Mouse (Mus musculus): ENCODE measurements around the gene Ren1. TPM values are rescaled to one million over a fixed set of nuclear protein-coding genes. Genes with fewer than 3 reads are reported as not detected.

Ren1 gene
- polyA plus RNA-seq (2016; fragmentation: Nextera tagmentation; extraction: Ambion mirVana), result 0.99 and 1.9 TPM in 2 replicates

DNA sequence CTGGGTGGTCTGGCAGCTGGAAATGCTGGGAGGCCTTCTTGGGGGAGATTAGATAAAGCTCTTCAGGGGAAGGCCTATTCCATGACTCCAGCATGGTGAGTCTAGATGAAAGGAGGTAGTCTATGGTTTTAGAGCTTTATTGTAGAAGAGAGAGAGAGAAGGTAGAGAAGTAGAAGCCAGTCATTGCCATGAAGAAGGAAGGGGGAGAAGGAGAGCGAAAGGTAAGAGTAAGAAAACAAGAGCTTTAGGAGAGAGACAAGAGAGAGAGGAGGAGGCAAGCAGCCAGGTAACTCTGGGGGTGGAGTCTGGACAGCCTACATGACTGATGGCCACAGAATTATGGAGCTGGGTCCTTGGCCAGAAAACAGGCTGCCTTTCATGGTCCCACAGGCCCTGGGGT is at the start of gene Ren1:
TSS of gene Ren1 (plus strand) at position 301 of the 400 bp plus-strand sequence.
- 100% methylated on average over 1 of the region's 1 CpGs for WGBS
- Histone ChIP-seq H3K27ac (no peak within 1 kb of the TSS), H3K4me2 (replicated peaks) (no peak within 1 kb of the TSS), H3K27me3 (peaks cover 5% of the 10 kb centered on the region), H3K36me3 (no peaks in the 10 kb centered on the region), H3K9ac (no peak within 1 kb of the TSS), H3K9me3 (replicated peaks) (no peaks in the 10 kb centered on the region), H3K4me3 (no peak within 1 kb of the TSS), H3K4me1 (peaks cover 14% of the 10 kb centered on the region; the same call in 1 of the 2 replicates)
- no peak for ATAC-seq (ENCODE audit: low FRiP score)

DNA sequence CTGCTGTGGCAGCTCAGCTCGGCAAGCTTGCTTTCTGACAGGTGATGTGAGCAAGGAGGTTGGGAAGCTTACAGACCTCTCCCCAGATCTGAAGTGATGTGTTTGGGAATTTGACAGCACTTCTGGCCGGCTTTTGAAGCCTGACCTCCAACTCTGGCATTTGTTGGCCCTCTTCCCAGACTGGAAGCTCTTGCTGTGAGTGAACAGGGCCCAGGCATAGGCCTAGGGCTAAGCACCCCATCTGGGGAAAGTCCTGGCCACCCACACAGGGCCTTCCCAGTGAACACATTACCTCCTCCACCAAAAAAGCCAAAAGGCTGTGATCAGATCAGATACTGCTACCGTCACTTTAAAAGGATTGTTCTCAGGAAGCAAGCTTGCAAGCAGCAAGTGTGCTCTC is 47.8 kb upstream of the Ren1 start:
- H3K9me3 ChIP-seq (replicated peaks), result no peaks in the 10 kb centered on the region
- ATAC-seq (ENCODE audit: low FRiP score), result no peak
- no peak overlapping the region for H3K4me3 ChIP-seq
- 45% methylated on average over 3 of the region's 3 CpGs for WGBS
- no peak overlapping the region for H3K27ac ChIP-seq
- H3K4me1 ChIP-seq, result peaks cover 14% of the 10 kb centered on the region
- peaks cover 3% of the 10 kb centered on the region; the same call in 1 of the 2 replicates for H3K27me3 ChIP-seq
- peaks cover 24% of the 10 kb centered on the region for H3K36me3 ChIP-seq
- no peak overlapping the region for H3K9ac ChIP-seq
- no peak overlapping the region for H3K4me2 ChIP-seq (replicated peaks)

DNA sequence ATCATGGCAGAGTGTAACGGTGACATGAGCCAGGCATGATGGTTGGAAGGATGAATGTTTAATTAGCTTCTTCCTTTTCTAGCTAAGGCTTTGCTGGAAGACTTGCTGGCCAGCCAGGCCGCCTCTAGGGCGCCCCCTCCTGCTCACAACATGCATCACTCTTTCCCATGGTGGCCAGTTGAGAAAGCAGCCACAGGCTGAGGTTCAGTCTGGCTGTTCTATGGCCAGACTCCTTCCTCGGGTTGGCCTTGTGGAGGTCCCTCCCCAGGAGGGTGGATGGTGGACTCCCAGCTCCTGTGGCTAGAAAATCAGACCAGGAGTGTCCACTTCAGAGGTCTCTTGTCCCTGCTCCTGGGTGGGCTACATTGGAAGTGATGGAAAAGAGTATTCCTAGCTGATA is 43.5 kb upstream of the Ren1 start:
- ATAC-seq (ENCODE audit: low FRiP score), result peak; percentile 27; the same call in 1 of the 2 replicates
- Histone ChIP-seq H3K27ac (no peak overlapping the region), H3K36me3 (0 out of 2 replicates have a peak, but pooled peaks cover 6% of the 10 kb centered on the region), H3K9ac (no peak overlapping the region), H3K4me2 (replicated peaks) (no peak overlapping the region), H3K9me3 (replicated peaks) (no peaks in the 10 kb centered on the region), H3K27me3 (no peaks in the 10 kb centered on the region), H3K4me3 (no peak overlapping the region), H3K4me1 (peaks cover 1% of the 10 kb centered on the region; the same call in 1 of the 2 replicates)
- WGBS, result 9% methylated on average over 4 of the region's 4 CpGs

DNA sequence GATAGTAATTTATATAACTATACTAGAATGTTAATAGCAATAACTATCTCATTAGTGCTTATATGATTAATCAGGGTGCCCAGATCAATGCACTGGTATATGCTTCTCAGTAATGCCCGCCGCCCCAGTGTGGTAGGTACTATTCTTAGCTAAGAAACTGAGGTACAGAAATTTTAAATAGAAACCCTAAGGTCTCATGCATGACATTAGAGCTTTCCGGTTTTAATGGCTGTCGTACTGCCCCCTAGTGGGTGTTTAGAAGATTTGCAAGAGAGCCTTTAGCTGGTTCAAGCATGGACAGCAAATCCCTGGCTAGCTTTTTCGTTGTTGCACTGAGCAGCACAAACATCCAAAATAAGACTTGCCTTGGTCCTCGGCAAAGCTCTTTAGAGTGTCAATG is 43.0 kb upstream of the Ren1 start:
- 16% methylated on average over 6 of the region's 6 CpGs for WGBS
- H3K9me3 ChIP-seq (replicated peaks), result no peaks in the 10 kb centered on the region
- no peak overlapping the region for H3K4me3 ChIP-seq
- no peak overlapping the region for H3K9ac ChIP-seq
- H3K27ac ChIP-seq, result no peak overlapping the region
- no peak overlapping the region for H3K4me2 ChIP-seq (replicated peaks)
- no peaks in the 10 kb centered on the region for H3K27me3 ChIP-seq
- H3K4me1 ChIP-seq, result peaks cover 6% of the 10 kb centered on the region
- 0 out of 2 replicates have a peak, but pooled peaks have one; percentile 2 for ATAC-seq (ENCODE audit: low FRiP score)
- 0 out of 2 replicates have a peak, but pooled peaks cover 4% of the 10 kb centered on the region for H3K36me3 ChIP-seq

DNA sequence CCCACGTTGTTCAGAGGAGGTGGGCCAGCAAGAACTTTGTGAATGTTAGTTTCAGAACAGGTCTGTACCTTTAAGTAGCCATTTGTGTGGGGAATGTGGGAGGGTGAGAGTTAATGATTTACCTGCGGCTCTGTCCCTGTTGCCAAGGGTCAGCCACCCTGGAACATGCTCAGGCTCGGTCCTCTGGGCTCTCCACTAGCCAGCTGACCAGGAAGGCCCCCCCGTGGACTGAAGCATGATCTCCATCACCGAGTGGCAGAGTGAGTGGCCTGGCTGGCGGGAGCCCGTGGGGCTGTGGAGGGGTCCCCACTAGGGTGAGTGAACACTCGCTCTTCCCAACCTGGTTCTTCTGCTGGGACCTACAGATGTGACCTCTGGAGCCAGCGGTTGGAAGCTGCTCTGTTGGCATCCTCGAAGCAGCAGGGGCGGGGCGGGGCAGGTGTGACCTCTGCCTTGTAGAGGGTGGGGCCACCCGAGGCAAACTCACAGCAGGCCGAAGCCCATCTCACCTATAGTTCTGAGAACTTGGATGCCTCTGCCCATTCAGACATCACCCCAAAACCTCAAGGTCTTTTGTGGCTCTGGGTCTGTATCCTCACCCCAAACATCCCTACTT is 40.5 kb upstream of the Ren1 start, which contains the start of gene Golt1a:
TSS of gene Golt1a (plus strand) at position 149 of the 616 bp plus-strand sequence.
- H3K27ac ChIP-seq, result no peak within 1 kb of the TSS

DNA sequence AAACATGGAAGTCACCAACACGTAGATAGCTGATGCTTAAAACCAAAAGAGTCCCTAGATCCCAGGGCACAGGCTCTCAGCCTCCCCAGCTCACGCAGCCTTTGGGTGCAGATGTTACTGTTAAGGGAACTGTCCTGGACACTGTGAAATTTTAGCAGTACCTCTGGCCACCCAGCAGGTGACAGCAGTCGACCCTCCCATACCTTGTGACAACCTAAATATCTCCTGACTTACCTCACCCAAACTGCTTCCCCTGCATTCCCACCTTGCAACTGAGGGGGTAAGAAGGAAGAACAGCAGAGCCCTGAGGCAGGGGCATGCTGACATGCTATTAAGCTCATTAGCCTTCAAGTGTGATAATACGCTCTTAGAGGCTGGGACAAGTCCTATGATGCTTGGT is 39.1 kb upstream of the Ren1 start:
- H3K9me3 ChIP-seq (replicated peaks), result no peaks in the 10 kb centered on the region
- H3K36me3 ChIP-seq, result no peaks in the 10 kb centered on the region
- 52% methylated on average over 4 of the region's 4 CpGs for WGBS
- peaks cover 12% of the 10 kb centered on the region for H3K4me1 ChIP-seq
- no peak for ATAC-seq (ENCODE audit: low FRiP score)
- 0 out of 2 replicates have a peak overlapping the region, but pooled peaks have one; percentile 46 for H3K27ac ChIP-seq
- H3K27me3 ChIP-seq, result no peaks in the 10 kb centered on the region
- H3K4me3 ChIP-seq, result no peak overlapping the region
- H3K9ac ChIP-seq, result no peak overlapping the region
- no peak overlapping the region for H3K4me2 ChIP-seq (replicated peaks)

More for the DNA sequence above, 40.5 kb upstream of the Ren1 start, which contains the start of gene Golt1a:
- Histone ChIP-seq H3K4me2 (replicated peaks) (no peak within 1 kb of the TSS), H3K9ac (no peak within 1 kb of the TSS), H3K4me3 (no peak within 1 kb of the TSS), H3K4me1 (peaks cover 12% of the 10 kb centered on the region), H3K36me3 (no peaks in the 10 kb centered on the region), H3K27me3 (no peaks in the 10 kb centered on the region), H3K9me3 (replicated peaks) (no peaks in the 10 kb centered on the region)
- WGBS, result 56% methylated on average over 14 of the region's 14 CpGs
- ATAC-seq (ENCODE audit: low FRiP score), result no peak

DNA sequence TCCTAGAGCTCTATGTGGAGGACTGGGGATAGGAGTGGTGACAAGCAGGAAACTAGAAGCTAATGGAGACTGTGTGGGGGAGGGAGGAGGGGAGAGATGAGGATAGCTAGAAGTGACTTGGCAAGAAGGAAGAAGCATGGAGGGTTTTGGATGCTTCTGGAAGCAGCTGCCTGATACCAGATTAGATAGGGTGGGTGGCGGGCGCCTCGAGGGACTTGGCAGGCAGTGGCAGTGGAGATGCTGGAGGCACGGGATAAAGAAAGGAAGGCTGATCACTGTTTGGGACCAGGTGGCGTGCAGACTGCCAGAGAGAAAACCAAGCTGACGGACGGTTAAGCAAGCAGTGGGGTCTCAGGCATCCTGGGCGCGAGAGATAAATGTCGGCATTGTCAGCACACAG is 38.4 kb upstream of the Ren1 start:
- 28% methylated on average over 10 of the region's 10 CpGs for WGBS
- Histone ChIP-seq H3K4me1 (peaks cover 12% of the 10 kb centered on the region), H3K36me3 (no peaks in the 10 kb centered on the region), H3K27ac (peak overlapping the region; percentile 46; the same call in 1 of the 2 replicates), H3K9ac (no peak overlapping the region), H3K4me2 (replicated peaks) (peak overlapping the region; percentile 14), H3K9me3 (replicated peaks) (no peaks in the 10 kb centered on the region), H3K27me3 (no peaks in the 10 kb centered on the region), H3K4me3 (no peak overlapping the region)
- ATAC-seq (ENCODE audit: low FRiP score), result peak; percentile 43

DNA sequence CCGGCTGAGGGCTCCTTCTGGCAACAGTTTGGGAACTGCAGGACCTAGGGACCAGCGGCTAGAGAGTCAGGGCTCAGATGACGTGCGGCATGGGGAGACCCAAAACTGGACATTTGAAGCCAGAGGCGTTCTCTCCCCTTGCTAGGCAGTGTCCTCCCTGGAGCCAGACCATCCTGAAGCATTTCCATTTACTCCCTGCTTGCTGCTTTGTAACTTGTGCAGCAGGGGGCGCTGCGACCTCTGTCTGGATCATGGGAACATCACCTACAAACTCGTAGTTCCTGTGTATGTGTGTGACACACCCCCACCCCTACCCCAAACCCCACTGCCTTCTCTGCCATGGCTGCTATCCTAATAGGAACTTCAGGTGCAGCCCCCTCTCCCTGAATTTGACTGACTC is 35.9 kb upstream of the Ren1 start:
- H3K9ac ChIP-seq, result no peak overlapping the region
- H3K4me1 ChIP-seq, result peaks cover 12% of the 10 kb centered on the region
- no peak overlapping the region for H3K4me2 ChIP-seq (replicated peaks)
- no peak for ATAC-seq (ENCODE audit: low FRiP score)
- H3K27ac ChIP-seq, result no peak overlapping the region
- WGBS, result 25% methylated on average over 8 of the region's 8 CpGs
- H3K36me3 ChIP-seq, result no peaks in the 10 kb centered on the region
- H3K27me3 ChIP-seq, result no peaks in the 10 kb centered on the region
- H3K9me3 ChIP-seq (replicated peaks), result no peaks in the 10 kb centered on the region
- no peak overlapping the region for H3K4me3 ChIP-seq

DNA sequence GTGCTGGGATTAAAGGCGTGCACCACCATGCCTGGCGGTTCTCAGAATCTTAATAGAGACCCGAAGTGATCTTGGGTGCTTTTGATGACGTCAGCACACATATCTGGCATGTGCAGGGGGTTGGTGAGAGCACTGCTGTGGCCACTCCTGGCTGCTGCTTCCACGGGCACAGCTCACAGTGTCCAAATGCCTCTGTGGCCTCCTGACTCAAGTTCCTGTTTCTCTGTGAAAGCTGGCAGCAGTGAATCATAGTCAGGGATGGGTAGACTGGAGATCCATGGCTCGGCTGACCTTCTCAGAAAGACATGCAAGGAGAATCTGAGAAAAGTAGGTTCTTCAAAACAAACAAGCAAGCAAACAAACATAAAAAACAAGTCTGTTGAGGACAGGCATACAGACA is 34.5 kb upstream of the Ren1 start:
- no peaks in the 10 kb centered on the region for H3K27me3 ChIP-seq
- peaks cover 12% of the 10 kb centered on the region for H3K4me1 ChIP-seq
- no peak overlapping the region for H3K9ac ChIP-seq
- H3K4me3 ChIP-seq, result no peak overlapping the region
- H3K27ac ChIP-seq, result no peak overlapping the region
- WGBS, result 87% methylated on average over 6 of the region's 6 CpGs
- H3K9me3 ChIP-seq (replicated peaks), result no peaks in the 10 kb centered on the region
- ATAC-seq (ENCODE audit: low FRiP score), result no peak
- H3K4me2 ChIP-seq (replicated peaks), result no peak overlapping the region
- H3K36me3 ChIP-seq, result no peaks in the 10 kb centered on the region

DNA sequence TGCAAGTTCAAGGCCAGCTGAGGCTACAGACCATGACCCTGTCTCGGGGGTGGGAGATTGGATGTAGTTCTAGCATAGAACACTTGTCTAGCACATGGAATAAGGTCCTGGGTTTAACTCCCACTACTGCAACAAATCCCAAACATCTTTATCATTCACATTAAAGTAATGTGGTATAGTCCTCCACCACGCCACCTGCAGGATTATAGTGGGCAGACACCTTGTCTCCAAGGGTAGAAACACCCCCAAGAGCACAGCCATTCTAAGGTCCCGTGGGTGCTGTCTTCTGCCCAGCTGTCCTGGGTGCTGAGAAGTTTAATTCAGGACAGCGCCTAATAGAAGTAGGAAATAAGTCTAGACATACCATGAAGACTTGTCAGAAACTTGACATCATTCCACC is 33.7 kb upstream of the Ren1 start:
- Histone ChIP-seq H3K27me3 (no peaks in the 10 kb centered on the region), H3K4me3 (no peak overlapping the region), H3K9me3 (replicated peaks) (no peaks in the 10 kb centered on the region), H3K36me3 (no peaks in the 10 kb centered on the region), H3K9ac (no peak overlapping the region), H3K4me1 (peaks cover 16% of the 10 kb centered on the region), H3K27ac (no peak overlapping the region), H3K4me2 (replicated peaks) (no peak overlapping the region)
- WGBS, result 79% methylated on average over 4 of the region's 4 CpGs
- no peak for ATAC-seq (ENCODE audit: low FRiP score)

DNA sequence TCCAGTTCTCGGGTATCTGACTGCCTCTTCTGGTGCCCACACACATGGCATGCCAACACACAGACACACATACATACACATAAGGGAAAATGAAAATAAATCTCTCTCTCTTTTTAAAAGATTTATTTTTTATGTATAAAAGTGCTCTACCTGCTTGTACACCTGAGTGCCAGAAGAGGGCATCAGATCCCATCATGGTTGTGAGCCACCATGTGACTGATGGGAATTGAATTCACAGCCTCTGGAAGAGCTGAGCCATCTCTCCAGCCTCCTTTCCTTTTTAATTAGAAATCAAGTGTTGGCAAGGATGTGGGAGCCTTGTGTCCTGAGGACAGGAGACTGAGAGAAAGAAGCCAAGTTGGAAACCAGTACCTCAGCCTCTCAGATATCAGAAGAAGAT is 33.2 kb upstream of the Ren1 start:
- Histone ChIP-seq H3K4me1 (peaks cover 11% of the 10 kb centered on the region), H3K4me3 (no peak overlapping the region), H3K36me3 (no peaks in the 10 kb centered on the region), H3K27me3 (no peaks in the 10 kb centered on the region), H3K9me3 (replicated peaks) (no peaks in the 10 kb centered on the region), H3K27ac (no peak overlapping the region), H3K4me2 (replicated peaks) (no peak overlapping the region), H3K9ac (no peak overlapping the region)
- ATAC-seq (ENCODE audit: low FRiP score), result no peak
- 86% methylated on average over 1 of the region's 1 CpGs for WGBS

DNA sequence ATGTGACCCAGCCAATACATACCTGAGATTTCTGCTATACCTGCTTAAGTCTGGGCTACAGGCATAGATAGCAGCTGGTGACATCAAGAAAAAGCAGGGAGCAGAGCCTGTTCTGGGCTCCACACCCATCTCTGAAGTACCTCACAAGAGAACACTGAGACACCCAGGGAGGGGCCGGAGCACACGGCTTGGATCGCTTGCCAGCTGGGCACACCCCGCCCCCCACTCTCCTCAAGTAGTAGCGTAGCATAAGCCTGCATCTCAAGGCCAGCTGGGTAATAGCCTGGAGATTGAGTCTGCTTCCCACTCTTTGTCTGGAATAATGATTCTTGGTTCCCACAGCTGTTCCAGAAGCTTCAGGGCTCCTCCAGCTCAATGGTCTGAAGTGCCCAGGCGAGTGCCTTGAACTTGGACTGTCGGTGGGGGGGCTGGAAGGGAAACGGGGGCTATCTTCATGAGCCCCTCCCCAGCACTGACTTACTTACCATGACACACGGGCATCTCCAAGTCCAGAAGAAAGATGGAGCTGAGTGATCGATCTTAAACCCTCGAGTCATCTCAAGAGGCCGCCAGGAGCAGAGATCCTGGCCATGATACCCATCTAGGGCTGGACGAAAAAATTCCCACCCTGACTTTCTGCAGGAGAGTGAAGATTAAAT is 28.9 kb upstream of the Ren1 start, which contains the start of gene Kiss1:
TSS of gene Kiss1 (plus strand) at position 609 of the 659 bp plus-strand sequence.
- no peaks in the 10 kb centered on the region for H3K36me3 ChIP-seq
- H3K4me1 ChIP-seq, result peaks cover 9% of the 10 kb centered on the region
- no peak within 1 kb of the TSS for H3K9ac ChIP-seq
- no peaks in the 10 kb centered on the region for H3K27me3 ChIP-seq
- no peak within 1 kb of the TSS for H3K4me3 ChIP-seq
- H3K27ac ChIP-seq, result no peak within 1 kb of the TSS
- no peak within 1 kb of the TSS for H3K4me2 ChIP-seq (replicated peaks)
- peak; percentile 52; the same call in 1 of the 2 replicates for ATAC-seq (ENCODE audit: low FRiP score)
- no peaks in the 10 kb centered on the region for H3K9me3 ChIP-seq (replicated peaks)
- WGBS, result 78% methylated on average over 13 of the region's 13 CpGs
